Mouse (Mus musculus) olfactory bulb, adult 2 months (tissue): ENCODE results near the gene Stab1.

Experiments used
- CTCF ChIP-seq: fragments of 200-500 bp; IDR thresholded peaks from 2 replicates; pipeline ENCODE4 v1.5.1; 2012; ENCODE audit warnings: low read depth, mild to moderate bottlenecking, low read length, moderate library complexity; ENCODE audit not compliant: insufficient read depth
- POLR2A ChIP-seq: fragments of 200-500 bp; IDR thresholded peaks from 2 replicates; pipeline ENCODE4 v1.6.1; 2012; ENCODE audit warnings: mild to moderate bottlenecking, low read depth, low read length, moderate library complexity; ENCODE audit not compliant: insufficient read depth

- TF ChIP-seq CTCF = no peak
- no peak for TF ChIP-seq POLR2A
These were observed 20.9 kb upstream of the Stab1 start for GRCm38 (mm10) chr14:31189348-31189747.
